Mouse (Mus musculus) right cerebral cortex, postnatal 25 days (tissue): ENCODE results near the gene Myef2.
A peak's percentile ranks its signal among the peaks of the same experiment; 100 is the strongest.

Experiments
- DNase-seq: peaks from one replicate; pipeline ENCODE4 v3.0.0; 2022

Gene Myef2

DNA sequence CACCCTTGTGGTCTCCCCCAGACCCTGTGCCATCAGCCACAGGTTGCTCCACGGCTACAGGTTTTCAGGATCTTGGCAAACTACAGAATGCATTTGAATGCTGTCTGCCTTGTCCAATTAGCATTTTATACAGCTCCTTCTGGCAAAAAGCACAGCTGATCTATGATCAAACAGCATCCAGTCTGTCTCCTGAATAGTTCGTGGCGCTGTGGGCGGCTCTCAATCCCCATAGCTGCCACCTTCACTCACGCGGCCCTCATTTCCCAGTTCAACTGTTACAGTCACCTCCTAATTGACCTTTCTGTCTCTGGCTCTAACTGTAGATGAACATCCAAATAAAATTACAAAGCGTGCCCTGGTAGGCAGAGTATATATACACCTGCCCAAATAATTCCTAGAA, 56.1 kb downstream of the Myef2 start:
- no peak for DNase-seq

DNA sequence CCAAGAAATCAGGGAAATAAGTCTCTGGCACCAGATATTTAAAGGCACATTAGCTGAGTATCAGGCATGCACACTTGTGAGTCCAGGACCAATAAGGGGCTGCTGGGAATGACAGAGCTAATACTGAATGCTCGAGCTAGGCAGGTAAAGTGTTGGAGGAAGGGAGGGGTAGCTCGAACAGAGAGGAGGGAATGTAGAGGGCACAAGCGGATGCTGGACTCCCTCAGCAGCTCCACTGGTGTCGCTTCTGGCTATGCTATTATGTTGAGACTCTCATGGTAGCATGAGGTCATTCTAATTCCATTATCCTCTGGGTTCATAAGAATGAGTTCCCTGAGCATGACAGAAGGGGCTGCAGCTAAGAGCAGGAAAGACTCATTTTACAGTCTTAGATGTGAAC, 60.5 kb downstream of the Myef2 start:
- DNase-seq, result no peak

- DNase-seq, result no peak
Observed at GRCm38 (mm10) chr2:125061451-125061850, 62.0 kb downstream of the Myef2 start.

- peak; percentile 31 for DNase-seq
Observed at GRCm38 (mm10) chr2:125057250-125057815, 66.1 kb downstream of the Myef2 start.

GRCm38 (mm10) chr2:125055316-125055903, 68.1 kb downstream of the Myef2 start:
- DNase-seq, result no peak
